Mouse (Mus musculus) right cerebral cortex, adult 2 months (tissue): ENCODE results near the gene Fbxl19.
A peak's percentile ranks its signal among the peaks of the same experiment; 100 is the strongest.

Source experiments
- DNase-seq, 2 experiments: peaks; one replicate each; pipeline ENCODE4 v3.0.0; 2021 to 2022; ENCODE audit warnings: low spot score in 2 of 2

Gene Fbxl19

DNA sequence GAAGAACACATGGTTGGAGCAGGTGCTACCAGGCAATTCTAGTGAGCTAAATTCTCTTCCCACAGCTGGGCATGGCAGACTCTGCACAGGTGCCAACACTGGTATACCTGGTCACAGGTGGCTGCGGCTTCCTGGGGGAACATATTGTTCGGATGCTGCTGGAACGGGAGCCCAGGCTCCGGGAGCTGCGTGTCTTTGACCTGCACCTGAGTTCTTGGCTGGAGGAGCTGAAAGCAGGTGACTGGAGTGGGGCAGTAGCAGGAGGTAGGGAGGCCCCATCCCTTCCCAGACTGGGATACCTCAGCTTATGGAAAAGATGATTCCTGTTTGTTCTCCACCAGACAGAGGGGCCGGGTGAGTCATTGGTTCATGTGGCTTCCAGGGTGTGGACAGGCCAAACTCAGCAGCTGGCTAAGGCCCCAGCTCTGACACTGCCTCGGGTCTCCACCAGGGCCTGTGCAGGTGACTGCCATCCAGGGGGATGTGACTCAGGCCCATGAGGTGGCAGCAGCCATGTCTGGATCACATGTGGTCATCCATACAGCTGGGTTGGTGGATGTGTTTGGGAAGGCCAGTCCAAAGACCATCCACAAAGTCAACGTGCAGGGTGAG lies 56.8 kb downstream of the Fbxl19 start:
- no peak for DNase-seq

DNA sequence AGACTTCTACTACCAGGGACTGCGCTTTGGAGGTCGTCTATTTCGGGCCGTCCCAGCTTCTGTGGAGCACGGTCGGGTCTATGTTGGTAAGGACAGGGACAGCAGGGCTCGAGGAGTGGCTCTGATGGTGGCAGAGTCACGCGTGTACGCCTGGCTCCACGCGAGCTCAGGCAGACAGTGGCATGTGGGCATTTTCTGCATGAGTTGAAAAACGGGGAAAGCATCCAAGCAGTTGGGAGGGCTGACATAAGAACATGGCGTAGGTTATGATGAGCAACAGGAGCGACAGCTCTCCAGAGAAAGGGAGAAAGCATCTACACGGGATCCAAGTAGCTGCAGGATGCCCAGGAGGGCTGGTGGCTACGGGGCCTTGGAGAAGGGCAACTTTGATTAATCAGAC lies 58.0 kb downstream of the Fbxl19 start:
- no peak for DNase-seq

DNA sequence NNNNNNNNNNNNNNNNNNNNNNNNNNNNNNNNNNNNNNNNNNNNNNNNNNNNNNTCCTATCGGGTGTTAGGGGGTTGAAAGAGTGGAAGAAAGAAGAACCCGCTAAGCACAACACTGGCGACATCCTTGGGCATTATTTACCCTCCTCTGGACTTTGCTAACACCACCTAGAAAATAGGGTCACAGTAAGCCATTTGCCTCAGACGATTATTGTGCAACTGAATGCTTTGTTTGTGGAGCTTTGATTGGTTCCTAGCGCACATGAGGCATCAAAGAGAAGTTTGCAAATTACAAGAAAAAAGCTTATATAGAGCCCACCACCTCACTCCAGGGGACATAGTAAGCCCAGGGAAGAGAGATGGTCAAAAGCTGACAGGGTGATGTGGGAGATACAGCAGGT lies 64.5 kb downstream of the Fbxl19 start:
- no peak for DNase-seq

DNA sequence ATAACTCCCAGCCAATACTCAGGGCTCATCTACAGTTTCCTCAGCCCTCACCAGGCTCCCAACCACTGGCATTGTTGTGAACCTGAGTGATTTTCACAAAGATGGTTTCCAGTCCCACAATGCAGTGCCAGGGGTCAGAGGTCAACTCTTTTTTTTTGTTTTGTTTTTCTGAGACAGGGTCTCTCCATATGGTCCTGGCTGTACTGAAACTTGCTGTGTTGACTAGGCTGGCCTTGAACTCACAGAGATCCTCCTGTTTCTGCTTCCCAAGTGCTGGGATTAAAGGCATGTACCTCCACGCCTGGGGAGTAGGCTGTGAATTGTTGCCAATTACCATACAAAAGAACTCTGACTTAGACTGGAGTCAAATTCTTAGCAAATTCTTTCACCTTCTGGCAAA lies 65.5 kb downstream of the Fbxl19 start:
- DNase-seq: no peak

DNA sequence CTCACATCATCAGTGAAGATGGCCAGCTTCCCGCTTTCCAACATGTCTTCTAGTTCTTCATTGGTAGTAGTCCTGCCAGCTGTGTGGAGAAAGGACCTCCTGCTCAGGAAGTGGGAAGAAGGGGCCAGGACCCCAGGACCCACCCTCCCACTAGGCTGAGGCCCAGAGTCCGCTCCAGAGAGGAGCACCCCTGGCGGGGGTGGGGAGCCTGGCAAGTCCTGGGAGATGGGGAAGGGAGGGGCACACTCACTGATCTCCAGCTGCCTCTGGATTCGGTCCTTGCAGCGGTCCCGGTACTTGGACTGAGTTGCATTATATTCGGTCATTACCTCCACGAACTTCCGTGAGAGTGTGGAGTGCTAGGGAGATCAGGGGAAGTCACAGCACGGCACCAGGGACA lies 66.3 kb downstream of the Fbxl19 start:
- DNase-seq: no peak

DNA sequence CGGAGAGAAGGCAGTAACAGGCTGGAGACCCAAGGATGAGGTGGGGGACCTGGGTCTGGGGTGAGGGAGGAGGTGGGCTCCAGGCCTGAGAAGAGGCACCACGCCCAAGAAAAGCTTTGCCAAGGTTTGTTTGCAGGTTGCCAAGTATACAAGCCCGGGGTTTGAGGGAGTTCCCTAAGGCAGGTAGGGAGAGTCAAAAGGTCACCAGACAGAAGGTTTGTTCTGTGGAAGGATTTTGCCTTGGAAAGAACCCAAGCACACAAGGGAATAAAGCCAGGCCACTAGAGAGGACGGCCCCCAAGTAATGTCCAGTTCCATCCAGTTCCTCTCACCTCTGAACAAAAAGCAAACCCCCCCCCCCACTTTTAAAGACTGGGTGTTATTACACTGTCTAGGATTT lies 66.9 kb downstream of the Fbxl19 start:
- no peak for DNase-seq

DNA sequence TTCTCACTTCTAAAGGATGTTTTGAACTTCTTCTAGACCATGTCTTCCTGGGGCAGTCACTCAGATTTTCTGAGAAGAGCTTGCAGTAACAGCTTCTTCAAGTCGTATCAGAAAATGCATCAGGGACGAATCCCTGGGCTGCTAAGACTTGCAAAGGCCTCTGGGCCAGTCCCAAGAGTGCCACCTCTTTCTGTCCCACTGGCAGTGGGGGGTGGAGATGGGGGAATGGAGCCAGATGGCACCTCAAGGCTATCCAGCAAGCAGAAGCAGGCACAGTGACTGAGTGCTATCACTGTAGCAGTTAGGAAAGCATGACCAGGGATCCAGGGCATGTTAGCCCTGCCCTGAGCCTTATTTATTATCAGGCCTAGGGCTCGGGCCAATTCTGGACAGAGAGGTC lies 67.9 kb downstream of the Fbxl19 start:
- no peak for DNase-seq

DNA sequence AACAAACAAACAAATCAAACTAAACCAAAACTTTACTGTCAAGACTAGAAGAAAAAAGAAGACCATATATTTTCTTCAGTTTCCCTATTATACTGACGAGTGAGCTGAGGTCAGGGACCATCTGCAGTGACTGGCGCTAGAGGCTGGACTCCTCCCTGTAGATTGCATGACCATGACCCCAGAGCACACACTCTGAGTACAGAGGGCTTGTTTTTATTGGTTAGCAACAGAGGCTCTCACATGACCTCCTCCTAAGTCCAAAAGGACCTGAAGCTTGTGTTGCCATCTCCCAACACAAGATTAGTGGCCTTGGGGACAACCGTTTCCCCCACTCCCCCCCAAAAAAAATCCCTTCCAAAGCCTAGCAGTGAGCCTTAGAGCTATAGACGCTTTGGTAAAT lies 69.5 kb downstream of the Fbxl19 start:
- DNase-seq: no peak

DNA sequence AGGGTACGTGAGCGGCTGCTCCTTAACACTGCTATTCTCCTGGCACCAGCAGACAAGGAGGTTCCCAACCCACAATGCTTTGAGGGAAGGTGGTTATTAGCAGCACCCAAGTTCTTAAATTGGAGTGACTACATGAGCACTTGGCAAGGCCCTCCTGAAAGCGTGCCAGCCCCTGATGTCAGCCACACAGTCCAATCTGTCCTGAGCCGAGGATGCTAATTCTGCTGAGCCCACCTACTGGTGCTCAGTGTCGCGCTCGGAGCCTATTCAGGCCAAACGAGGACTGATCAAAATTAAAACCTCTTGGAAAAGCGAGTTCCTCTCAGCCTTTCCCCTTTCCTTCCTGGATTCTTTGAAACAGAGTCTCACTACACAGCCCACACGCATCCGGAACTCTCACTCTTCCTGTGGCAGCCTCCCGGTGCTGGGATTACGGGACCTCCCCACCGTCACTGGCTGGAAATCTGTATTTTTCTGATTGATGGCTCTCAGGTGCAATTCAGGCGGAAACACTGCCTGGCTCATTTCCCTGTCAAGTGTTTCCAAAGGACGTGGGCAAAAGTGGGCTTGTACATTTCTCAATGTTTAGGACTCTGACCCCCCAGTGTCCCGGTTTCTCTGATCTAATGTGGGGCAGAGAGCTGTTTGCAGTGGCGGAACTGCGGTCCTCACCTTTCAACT lies 70.0 kb downstream of the Fbxl19 start:
- DNase-seq: peak; percentile 70 to 86

DNA sequence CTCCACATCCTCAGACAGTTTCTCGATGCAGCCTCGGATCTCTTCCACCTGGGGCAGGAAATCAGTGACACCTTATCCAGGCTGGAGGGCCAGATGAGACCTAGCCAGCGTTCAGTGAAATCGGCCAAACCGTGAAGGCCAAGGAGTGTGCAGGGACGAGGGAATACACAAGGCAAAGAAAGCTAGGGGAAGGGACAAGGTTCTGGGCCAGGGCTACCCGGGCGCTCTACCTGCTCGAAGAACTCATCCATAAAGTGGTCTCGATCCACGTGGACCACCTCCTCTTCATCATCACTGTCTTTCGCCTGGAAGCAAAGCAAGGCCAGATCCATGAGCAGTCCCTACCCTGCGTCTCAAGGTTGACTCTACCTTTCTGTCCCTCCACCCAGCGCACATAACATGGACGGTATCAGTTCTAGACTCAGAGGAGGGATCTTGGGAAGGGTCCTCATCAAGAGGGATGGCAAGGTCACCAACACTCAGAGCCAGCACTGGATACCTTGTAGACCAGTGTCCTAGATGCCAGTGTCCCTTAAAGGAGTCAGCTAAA lies 70.8 kb downstream of the Fbxl19 start:
- DNase-seq: no peak

DNA sequence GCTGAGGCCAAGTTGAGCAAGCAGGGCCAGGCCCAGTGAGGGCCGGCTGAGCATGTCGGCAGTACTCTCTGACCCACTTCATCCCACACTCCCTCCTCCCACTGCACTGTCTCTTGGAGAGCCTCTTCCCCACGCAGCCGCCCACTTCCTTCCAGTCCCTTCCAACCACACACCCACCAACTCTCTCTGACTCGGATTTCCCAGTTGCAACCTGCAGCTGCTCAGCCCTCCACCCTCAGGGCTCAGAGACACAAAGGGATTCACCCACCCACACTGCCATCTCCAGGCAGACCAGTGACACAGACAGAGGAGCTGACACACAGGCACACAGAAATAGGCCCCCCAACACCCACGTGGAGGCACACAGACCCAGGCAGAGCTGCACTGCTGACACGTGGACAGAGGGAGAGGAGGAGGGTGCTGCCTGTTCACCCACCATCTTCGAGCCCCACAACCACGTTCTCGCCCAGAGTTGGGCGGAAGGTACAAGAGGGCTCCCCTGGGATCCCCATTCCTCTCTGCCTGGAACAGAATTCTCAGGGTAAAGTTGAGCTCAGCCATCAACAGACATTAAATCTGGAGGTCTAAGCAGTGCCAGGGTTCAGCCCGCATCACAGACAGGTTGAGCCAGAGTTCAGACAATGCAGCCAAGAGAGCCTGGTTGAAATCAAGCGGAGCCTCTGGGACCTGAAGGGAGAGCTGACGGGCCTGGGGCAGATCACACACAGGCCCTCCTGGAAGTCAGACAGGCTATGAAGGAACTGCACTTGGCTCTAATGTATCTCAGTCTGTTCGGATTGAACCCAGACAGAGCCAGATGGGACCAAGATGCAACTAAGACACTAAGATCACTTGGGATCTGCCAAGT lies 71.8 kb downstream of the Fbxl19 start:
- peak; percentile 82 to 83 for DNase-seq

DNA sequence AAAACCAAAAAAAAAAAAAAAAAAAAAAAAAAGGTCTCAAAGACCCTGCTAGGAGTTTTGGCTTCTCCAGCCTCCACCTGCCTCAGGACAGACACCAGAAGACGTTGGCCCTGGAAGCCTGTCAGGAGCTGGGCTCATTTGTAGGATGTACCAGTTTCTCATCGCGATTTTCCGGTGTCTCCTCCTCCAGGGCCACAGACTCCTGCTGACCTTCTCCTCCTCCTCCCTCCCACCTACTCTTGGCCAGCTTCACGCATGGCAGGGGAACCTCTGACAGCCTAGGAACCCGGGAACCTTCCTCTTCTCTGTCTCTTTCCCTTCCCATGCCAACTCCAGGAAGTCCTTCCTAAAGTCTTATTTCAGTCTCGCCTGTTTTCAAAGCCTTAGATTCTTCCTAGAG lies 72.7 kb downstream of the Fbxl19 start:
- no peak for DNase-seq

DNA sequence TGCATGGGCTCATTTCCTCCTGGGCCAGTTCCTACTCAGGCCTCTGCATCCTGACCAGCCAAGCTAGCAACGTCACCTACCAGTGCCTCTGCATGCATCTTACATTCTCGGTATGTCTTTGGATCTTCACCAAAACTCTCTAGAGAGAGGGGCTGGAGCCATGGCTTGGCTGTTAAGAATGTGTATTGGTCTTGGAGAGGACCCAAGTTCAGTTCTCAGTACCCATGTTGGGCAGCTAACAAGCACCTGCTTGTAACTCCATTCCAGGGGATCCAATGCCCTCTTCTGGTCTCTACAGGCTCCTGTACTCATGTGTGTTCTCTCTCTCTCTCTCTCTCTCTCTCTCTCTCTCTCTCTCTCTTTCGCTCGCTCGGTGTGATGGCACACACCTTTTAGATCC lies 73.4 kb downstream of the Fbxl19 start:
- DNase-seq: no peak
